Mouse (Mus musculus) intestine, postnatal 0 days (tissue): ENCODE measurements at regions not wholly inside any gene's neighbourhood (a gene's known extent, or its start where the extent isn't known, plus 50 kb on each side); places are given as distances from the start of the nearest gene placed in this dataset.

Source experiments
- ATAC-seq: fragments of 200-750 bp; cut with Nextera tagmentation; 2 replicates; pipeline ENCODE4 v1.8.0; 2017; ENCODE audit warnings: mild to moderate bottlenecking, moderate TSS enrichment, moderate library complexity
- H3K27ac ChIP-seq: fragments of 300-500 bp; sonication (generic); 2 replicates; pipeline ENCODE4 v1.5.1; 2014; ENCODE audit warnings: mild to moderate bottlenecking, low read depth, low read length, moderate library complexity
- H3K27me3 ChIP-seq: fragments of 300-500 bp; sonication (generic); replicated peaks from 2 replicates; pipeline ENCODE4 v1.6.1; 2014; ENCODE audit warnings: low read length, mixed read lengths; ENCODE audit not compliant: control insufficient read depth, insufficient read depth
- H3K36me3 ChIP-seq: fragments of 300-500 bp; sonication (generic); 2 replicates; pipeline ENCODE4 v1.6.1; 2014; ENCODE audit warnings: mild to moderate bottlenecking, moderate library complexity; ENCODE audit not compliant: control insufficient read depth, insufficient read depth
- H3K4me1 ChIP-seq: fragments of 300-500 bp; sonication (generic); replicated peaks from 2 replicates; pipeline ENCODE4 v1.6.1; 2014; ENCODE audit warnings: antibody characterized with exemption, low read length, mixed read lengths; ENCODE audit not compliant: control insufficient read depth, insufficient read depth
- H3K4me2 ChIP-seq: fragments of 300-500 bp; sonication (generic); replicated peaks from 2 replicates; pipeline ENCODE4 v1.6.1; 2014; ENCODE audit warnings: low read depth, mild to moderate bottlenecking, moderate library complexity
- H3K4me3 ChIP-seq: fragments of 300-500 bp; sonication (generic); 2 replicates; pipeline ENCODE4 v1.5.1; 2014; ENCODE audit warnings: low read depth, low read length
- H3K9ac ChIP-seq: fragments of 300-500 bp; sonication (generic); 2 replicates; pipeline ENCODE4 v1.6.1; 2014; ENCODE audit warnings: mild to moderate bottlenecking, low read depth, low read length
- H3K9me3 ChIP-seq: fragments of 300-500 bp; sonication (generic); 2 replicates; pipeline ENCODE4 v1.6.1; 2016; ENCODE audit warnings: mixed run types; ENCODE audit not compliant: control insufficient read depth
- CTCF ChIP-seq: sonication (generic); IDR thresholded peaks from 2 replicates; pipeline ENCODE4 v1.5.1; 2016; ENCODE audit warnings: low read depth, mild to moderate bottlenecking, control low read depth, antibody characterized with exemption, moderate library complexity
- WGBS: fragments of 180-500 bp; shearing (Covaris S2); extraction: QIAGEN DNeasy Blood & Tissue Kit; methylation state at CpG from one replicate; pipeline ENCODE4 v1.1.7; 2014; 5-methylcytosine and 5-hydroxymethylcytosine counted together

DNA sequence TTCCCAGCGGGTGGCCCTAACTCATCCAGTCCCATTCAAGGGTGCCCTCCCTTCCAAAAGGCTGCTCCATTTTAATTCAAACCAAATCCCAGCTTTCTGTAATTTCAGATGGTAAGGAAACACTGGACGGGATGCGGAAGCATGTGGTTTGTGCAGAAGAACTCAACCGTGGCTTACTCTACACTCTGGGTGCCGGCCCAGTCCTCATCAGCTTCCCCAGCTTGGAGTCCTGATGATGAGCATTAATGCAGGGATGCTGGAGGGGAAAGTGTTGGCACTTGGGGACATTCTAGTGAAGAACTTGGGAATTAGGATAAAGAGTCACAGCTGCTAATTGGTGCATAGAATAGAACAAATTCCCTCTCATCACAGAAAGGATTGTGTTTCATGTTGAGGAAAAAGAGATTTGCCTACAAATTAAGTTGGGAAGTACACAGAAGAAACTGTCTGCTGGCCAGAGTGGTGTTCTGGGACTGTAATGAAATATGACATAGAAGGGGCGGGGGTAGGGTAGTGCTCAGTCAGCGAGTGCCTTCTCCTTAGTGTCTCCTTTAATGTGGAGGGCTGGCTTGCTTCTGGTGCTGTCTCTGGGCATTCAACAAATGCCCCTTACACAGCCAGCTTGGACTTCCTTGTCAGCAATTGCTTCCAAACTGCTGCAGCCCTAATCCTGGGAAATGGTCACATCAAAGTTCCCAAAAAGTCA is 285.0 kb upstream of the Bmper start:
- no peak overlapping the region for H3K9ac ChIP-seq
- no peaks in the 10 kb centered on the region for H3K9me3 ChIP-seq
- TF ChIP-seq CTCF = no peak
- H3K27me3 ChIP-seq = no peaks in the 10 kb centered on the region
- ATAC-seq = no peak
- H3K36me3 ChIP-seq = no peaks in the 10 kb centered on the region
- no peak overlapping the region for H3K4me2 ChIP-seq
- H3K4me3 ChIP-seq = no peak overlapping the region
- H3K4me1 ChIP-seq = no peaks in the 10 kb centered on the region
- no peak overlapping the region for H3K27ac ChIP-seq
- 89% methylated on average over 7 of the region's 7 CpGs for WGBS

DNA sequence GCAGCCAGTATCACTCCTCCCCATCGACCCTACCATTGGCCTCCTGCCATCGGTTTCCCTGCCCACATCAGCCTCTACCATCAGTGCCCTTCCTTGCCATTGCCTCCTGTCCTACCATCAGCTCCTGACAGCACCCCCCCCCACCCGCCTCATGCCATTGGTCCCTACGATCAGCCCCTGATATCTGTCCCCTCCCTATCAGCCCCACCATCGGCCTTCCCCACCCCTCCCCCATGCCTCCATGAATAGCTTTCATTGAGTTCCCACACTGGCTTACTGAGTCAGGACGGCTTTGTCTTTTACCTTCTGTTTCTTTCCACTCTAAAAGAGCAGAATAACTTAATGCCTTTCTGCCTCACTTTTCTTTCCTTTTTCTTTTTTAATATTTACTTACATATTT is 277.9 kb upstream of the Bmper start:
- no peak for ATAC-seq
- WGBS = 85% methylated on average over 6 of the region's 6 CpGs
- H3K4me3 ChIP-seq = no peak overlapping the region
- no peaks in the 10 kb centered on the region for H3K27me3 ChIP-seq
- H3K9me3 ChIP-seq = no peaks in the 10 kb centered on the region
- H3K9ac ChIP-seq = no peak overlapping the region
- H3K4me1 ChIP-seq = no peaks in the 10 kb centered on the region
- no peaks in the 10 kb centered on the region for H3K36me3 ChIP-seq
- H3K4me2 ChIP-seq = no peak overlapping the region
- TF ChIP-seq CTCF = no peak
- H3K27ac ChIP-seq = no peak overlapping the region

DNA sequence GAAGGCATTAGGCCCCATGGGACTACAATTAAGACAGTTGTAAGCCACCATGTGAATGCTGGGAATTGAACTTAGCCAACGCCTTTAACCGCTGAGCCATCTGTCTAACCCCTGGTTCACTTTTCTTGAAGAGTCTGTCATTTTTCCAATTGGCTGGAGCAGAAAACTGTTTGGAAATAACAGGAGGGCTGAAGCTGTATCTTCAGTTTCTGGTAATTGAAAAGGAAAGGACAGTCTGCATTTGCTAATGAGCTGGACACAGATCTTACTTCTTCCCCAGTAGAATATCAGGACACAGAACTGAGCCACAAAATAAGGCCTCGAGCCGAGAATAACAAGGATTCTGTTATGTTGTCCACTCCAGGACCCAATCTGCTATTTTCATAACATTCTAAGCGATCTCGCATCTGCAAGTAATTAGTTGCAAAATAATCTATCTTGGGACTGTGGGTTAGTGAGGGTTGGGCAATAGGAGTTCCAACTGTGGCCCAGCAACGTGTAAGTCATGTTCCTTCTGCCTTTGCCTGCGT is 277.4 kb upstream of the Bmper start:
- Histone ChIP-seq H3K27ac (no peak overlapping the region), H3K36me3 (no peaks in the 10 kb centered on the region), H3K27me3 (no peaks in the 10 kb centered on the region), H3K9ac (no peak overlapping the region), H3K4me1 (no peaks in the 10 kb centered on the region), H3K9me3 (no peaks in the 10 kb centered on the region), H3K4me3 (no peak overlapping the region), H3K4me2 (no peak overlapping the region)
- no peak for ATAC-seq
- no peak for TF ChIP-seq CTCF
- 85% methylated on average over 8 of the region's 8 CpGs for WGBS

DNA sequence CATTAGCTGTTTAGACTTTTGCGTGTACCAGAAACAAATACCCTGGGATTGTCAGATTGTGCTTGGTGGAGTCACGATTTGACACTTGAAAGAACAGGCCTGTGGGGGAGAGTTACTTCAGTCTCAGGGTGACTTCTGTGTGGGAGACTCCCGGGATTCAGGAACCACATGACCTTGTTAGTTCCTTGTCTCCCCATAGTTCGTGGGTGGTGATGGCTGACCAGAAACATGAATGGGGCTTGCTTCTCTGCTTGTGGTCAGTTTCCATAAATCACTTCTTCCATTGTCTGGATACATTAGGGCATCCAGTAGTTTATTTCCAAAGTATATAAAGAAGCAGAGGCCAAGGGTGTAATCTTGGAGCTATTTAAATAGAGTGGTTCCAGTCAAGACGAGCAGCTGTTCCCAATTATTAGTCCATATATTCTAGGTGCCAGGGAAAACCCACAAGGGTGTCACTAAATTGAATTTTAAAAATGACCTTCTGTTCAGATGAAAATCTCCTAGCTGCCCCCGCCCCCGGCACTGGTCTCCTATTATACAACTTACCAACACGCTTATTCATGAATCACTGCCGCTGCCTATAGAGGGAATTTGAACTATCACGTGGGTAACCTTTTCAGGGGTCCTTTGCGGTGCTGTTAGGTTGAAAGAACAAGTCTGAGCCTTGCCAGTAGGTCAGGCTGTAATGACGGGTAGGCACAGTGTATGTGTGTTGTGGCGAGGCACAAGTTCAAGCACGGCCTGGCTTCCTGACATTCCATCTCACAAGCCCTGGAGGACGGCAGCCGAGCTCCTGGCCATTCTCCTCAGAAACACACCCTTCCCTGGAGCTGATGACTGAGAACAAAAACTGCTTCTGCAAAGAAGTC is 270.1 kb upstream of the Bmper start:
- Histone ChIP-seq H3K9me3 (no peaks in the 10 kb centered on the region), H3K4me2 (no peak overlapping the region)
- TF ChIP-seq CTCF = no peak

DNA sequence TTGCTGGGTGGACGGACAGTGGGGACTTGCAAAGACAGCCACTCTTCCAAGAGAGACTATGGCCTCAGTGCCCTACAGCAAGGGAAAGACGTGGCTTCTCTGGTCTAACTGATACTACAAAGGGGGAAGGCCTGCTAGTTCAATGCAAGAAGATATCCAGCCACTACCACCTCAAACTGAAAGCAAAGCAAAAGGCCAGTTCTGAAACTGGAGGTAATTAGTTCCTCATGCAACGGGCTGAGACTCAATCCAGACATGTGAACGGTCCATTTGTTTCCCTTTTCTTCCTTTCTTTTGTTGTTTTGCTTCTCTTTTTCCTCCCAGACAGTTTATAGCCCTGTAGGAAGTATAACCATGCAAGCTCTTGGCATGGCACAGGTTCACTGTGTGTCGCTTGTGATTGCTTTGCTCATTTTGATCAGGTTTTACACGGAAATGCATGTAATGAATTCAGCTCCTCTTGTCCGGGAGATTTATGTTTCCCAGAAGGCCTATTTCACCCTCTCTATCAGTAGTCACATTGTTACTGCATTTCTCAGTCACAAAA is 260.5 kb upstream of the Bmper start:
- Histone ChIP-seq H3K36me3 (no peaks in the 10 kb centered on the region), H3K4me3 (no peak overlapping the region), H3K9me3 (no peaks in the 10 kb centered on the region), H3K27ac (no peak overlapping the region), H3K27me3 (no peaks in the 10 kb centered on the region), H3K4me2 (no peak overlapping the region), H3K9ac (no peak overlapping the region), H3K4me1 (no peaks in the 10 kb centered on the region)
- no peak for ATAC-seq
- TF ChIP-seq CTCF = no peak
- 79% methylated on average over 7 of the region's 7 CpGs for WGBS

More for the DNA sequence above, 270.1 kb upstream of the Bmper start:
- Histone ChIP-seq H3K36me3 (no peaks in the 10 kb centered on the region), H3K4me3 (no peak overlapping the region), H3K27me3 (no peaks in the 10 kb centered on the region), H3K9ac (no peak overlapping the region), H3K4me1 (no peaks in the 10 kb centered on the region), H3K27ac (no peak overlapping the region)
- WGBS = 84% methylated on average over 16 of the region's 16 CpGs
- ATAC-seq = no peak

DNA sequence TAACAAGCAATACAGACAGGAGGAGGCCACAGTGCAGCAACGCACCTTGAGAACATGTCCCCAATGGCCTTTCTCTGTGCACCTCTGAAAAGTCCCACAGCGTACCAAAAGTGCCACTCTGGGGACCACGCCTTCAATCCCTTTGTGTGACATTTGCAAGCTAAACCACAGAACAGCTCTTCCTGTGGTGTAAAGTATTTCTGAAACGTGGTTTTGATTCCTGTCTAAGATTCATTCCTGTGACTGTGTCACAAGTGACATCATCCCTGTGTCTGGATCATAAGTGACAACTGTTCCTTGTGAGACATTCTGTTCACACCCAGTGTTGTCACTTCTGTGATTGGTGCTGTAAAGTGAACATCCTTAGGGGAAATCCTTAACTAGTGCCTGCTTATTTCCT is 251.6 kb upstream of the Bmper start:
- Histone ChIP-seq H3K9ac (no peak overlapping the region), H3K9me3 (no peaks in the 10 kb centered on the region), H3K27ac (no peak overlapping the region), H3K4me2 (no peak overlapping the region), H3K36me3 (no peaks in the 10 kb centered on the region), H3K4me3 (no peak overlapping the region), H3K4me1 (no peaks in the 10 kb centered on the region), H3K27me3 (no peaks in the 10 kb centered on the region)
- TF ChIP-seq CTCF = no peak
- no peak for ATAC-seq
- WGBS = 81% methylated on average over 4 of the region's 4 CpGs
